Mouse (Mus musculus): ENCODE data around the gene Asb2.

DNA sequence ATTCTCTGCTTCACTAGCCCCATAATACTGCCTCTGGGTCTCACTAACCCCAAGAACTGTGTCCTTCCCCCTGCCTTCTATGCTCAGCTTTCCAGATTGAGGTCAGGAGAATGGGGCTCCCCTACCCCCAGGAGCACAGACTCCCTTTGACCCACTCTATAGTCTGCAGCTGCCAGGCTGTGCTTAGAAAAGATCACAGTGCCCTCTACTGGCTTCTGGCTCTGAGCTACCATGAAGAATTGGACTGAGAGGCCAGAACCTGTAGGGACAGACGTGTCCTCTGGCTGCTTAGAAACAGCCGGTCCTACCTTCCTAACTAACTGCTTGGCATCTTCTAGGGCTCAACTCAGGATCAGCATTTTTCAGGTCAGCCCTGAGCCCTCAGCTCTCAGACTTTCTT lies 49.6 kb downstream of the Asb2 start:
- TF ChIP-seq CTCF (IDR thresholded peaks at IDR 0.05; ENCODE audit: low read depth, low read length) (no peak), POLR2AphosphoS5 (IDR thresholded peaks at IDR 0.05; ENCODE audit: insufficient replicate concordance, low read depth, low read length) (no peak), GATA1 (IDR thresholded peaks at IDR 0.05; ENCODE audit: borderline replicate concordance, low read length) (no peak), TAL1 (conservative IDR thresholded peaks at IDR 0.05; ENCODE audit: low read depth, low read length) (no peak)

All from G1E (cell line).